11 mouse cellular contexts compared by ENCODE assay signal in genomic region chr7:71500719-71501118, GRCm38 (mm10).
DNase-seq lines count a peak whose midpoint lies in the region; ATAC-seq lines count a peak whose summit lies in the region.
"Had no signal": no experiment of that assay in that cellular context is flagged by ENCODE, and none has a peak within 500 bp of the region (broad histone marks: within the 10 kb centered on the region; RNA-seq: fewer than 3 reads in every experiment).

No protein-coding gene starts in this region.

- H3K27ac ChIP-seq in hindbrain, embryonic 11.5 days (ENCODE audit: low read depth, low read length), result no peak overlapping the region
- no peak overlapping the region for H3K27ac ChIP-seq in hindbrain, embryonic 12.5 days
- H3K27ac ChIP-seq in embryonic facial prominence, embryonic 10.5 days (replicated peaks), result no peak overlapping the region
- H3K27ac ChIP-seq: limb, embryonic 12.5 days had no signal

- H3K36me3 ChIP-seq in hindbrain, embryonic 11.5 days (ENCODE audit: control insufficient read depth, insufficient read depth, low read length), result no peaks in the 10 kb centered on the region
- no peaks in the 10 kb centered on the region for H3K36me3 ChIP-seq in hindbrain, embryonic 12.5 days
- no peaks in the 10 kb centered on the region for H3K36me3 ChIP-seq in embryonic facial prominence, embryonic 10.5 days (replicated peaks)
- H3K36me3 ChIP-seq: limb, embryonic 12.5 days had no signal

- WGBS in hindbrain, embryonic 11.5 days, result 39% methylated on average over 6 of the region's 6 CpGs
- 50% methylated on average over 6 of the region's 6 CpGs for WGBS in hindbrain, embryonic 12.5 days
- 63% methylated on average over 6 of the region's 6 CpGs for WGBS in embryonic facial prominence, embryonic 10.5 days

- peak; percentile 2 for DNase-seq in hindbrain, embryonic 11.5 days (ENCODE audit: low spot score)
- DNase-seq in embryonic facial prominence, embryonic 10.5 days (ENCODE audit: low spot score), result peak; percentile 9
- DNase-seq in kidney, adult 18-20 months, result peak; percentile 5
- peak; percentile 38 for DNase-seq in lung, postnatal 10 days
- no peak for DNase-seq in layer of hippocampus, adult 9-10 months (ENCODE audit: low spot score)
- DNase-seq in right cerebral cortex, postnatal 4 days, result no peak
- DNase-seq in layer of hippocampus, adult 18-20 months (ENCODE audit: low spot score in 2 of 2), result no peak

- no peak overlapping the region for H3K9ac ChIP-seq in hindbrain, embryonic 11.5 days (ENCODE audit: low read depth, low read length)
- H3K9ac ChIP-seq in hindbrain, embryonic 12.5 days, result no peak overlapping the region
- H3K9ac ChIP-seq: limb, embryonic 12.5 days had no signal

- no peak overlapping the region for H3K4me2 ChIP-seq in hindbrain, embryonic 11.5 days (replicated peaks; ENCODE audit: low read depth, low read length)
- no peak overlapping the region for H3K4me2 ChIP-seq in hindbrain, embryonic 12.5 days (replicated peaks)
- H3K4me2 ChIP-seq: limb, embryonic 12.5 days had no signal

- ATAC-seq in hindbrain, embryonic 11.5 days (ENCODE audit: low FRiP score), result no peak
- no peak for ATAC-seq in hindbrain, embryonic 12.5 days (ENCODE audit: low FRiP score)
- ATAC-seq: midbrain, embryonic 16.5 days had no signal

- H3K9me3 ChIP-seq in hindbrain, embryonic 11.5 days (ENCODE audit: control insufficient read depth, low read length), result no peaks in the 10 kb centered on the region
- H3K9me3 ChIP-seq in hindbrain, embryonic 12.5 days (replicated peaks), result no peaks in the 10 kb centered on the region
- no peaks in the 10 kb centered on the region for H3K9me3 ChIP-seq in embryonic facial prominence, embryonic 10.5 days
- H3K9me3 ChIP-seq: limb, embryonic 12.5 days had no signal

- H3K4me1 ChIP-seq in hindbrain, embryonic 11.5 days (replicated peaks; ENCODE audit: control insufficient read depth, insufficient read depth, low read length), result no peaks in the 10 kb centered on the region
- H3K4me1 ChIP-seq in hindbrain, embryonic 12.5 days, result no peaks in the 10 kb centered on the region
- 0 out of 2 replicates have a peak, but pooled peaks cover 5% of the 10 kb centered on the region for H3K4me1 ChIP-seq in embryonic facial prominence, embryonic 10.5 days
- H3K4me1 ChIP-seq: limb, embryonic 12.5 days had no signal

- no peak overlapping the region for H3K4me3 ChIP-seq in hindbrain, embryonic 11.5 days (ENCODE audit: low read depth, low read length)
- no peak overlapping the region for H3K4me3 ChIP-seq in hindbrain, embryonic 12.5 days
- no peak overlapping the region for H3K4me3 ChIP-seq in embryonic facial prominence, embryonic 10.5 days
- H3K4me3 ChIP-seq: limb, embryonic 12.5 days had no signal

- H3K27me3 ChIP-seq in hindbrain, embryonic 11.5 days (ENCODE audit: control insufficient read depth, insufficient read depth, low read length), result no peaks in the 10 kb centered on the region
- H3K27me3 ChIP-seq in hindbrain, embryonic 12.5 days, result no peaks in the 10 kb centered on the region
- H3K27me3 ChIP-seq in embryonic facial prominence, embryonic 10.5 days (replicated peaks; ENCODE audit: low read depth, poor library complexity, severe bottlenecking), result no peaks in the 10 kb centered on the region
- H3K27me3 ChIP-seq: CH12.LX; limb, embryonic 12.5 days had no signal

Comparison
In these comparisons a context has a peak if more than half of its experiments do, and no peak if none do; other contexts are left out.
1. DNase-seq: peak in hindbrain, embryonic 11.5 days (single experiment), embryonic facial prominence, embryonic 10.5 days (single experiment), kidney, adult 18-20 months (single experiment) and lung, postnatal 10 days (single experiment); none in layer of hippocampus, adult 9-10 months (single experiment), right cerebral cortex, postnatal 4 days (single experiment) and layer of hippocampus, adult 18-20 months (0 of 2).